Mouse (Mus musculus) spleen, postnatal 4 days (tissue): ENCODE data around the gene Phtf2.
"Not testable (repeated sequence)": the region's sequence is repeated elsewhere in the genome, so short reads cannot be mapped to it uniquely, and the experiment has no call there.

Experiments used
- DNase-seq, 2 experiments: peaks; one replicate each; pipeline ENCODE4 v3.0.0; 2022; ENCODE audit warnings: low spot score in 2 of 2

Gene Phtf2

DNA sequence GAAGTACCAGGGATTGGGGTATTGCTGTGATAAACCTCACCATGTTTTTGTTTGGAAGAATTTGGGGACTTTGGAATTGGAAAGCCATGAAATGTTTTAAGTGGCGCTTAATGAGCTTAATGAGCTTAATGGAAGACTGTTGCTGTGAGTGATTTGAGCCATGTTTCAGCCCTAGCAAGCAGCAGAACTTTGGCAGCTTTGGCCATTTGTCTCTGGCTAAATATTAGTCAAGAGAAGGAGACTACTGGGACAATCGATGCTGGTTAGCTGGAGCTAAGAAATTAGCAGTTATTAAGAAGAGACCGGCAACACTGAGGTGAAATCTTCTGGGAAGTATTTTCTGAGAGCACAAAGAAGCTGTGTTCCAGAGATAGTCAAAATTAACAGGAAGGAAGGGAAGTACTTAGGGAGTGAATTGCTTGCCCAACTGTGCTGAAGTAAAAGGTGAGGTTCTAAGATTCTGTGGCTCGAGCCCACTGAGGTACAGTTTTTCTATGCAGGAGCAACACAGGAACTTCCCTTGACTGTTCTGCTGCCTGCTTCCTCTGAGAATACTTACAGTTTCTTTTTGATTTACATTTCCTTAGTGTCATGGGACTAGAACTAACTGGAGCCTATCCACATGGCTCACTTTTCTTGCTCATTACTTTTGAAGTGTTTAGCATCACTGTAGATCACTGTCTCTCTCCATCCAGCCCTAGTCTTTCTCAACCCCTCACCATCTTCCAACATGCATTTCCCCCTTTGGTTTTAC lies 17.5 kb downstream of the Phtf2 start:
- no peak for DNase-seq

DNA sequence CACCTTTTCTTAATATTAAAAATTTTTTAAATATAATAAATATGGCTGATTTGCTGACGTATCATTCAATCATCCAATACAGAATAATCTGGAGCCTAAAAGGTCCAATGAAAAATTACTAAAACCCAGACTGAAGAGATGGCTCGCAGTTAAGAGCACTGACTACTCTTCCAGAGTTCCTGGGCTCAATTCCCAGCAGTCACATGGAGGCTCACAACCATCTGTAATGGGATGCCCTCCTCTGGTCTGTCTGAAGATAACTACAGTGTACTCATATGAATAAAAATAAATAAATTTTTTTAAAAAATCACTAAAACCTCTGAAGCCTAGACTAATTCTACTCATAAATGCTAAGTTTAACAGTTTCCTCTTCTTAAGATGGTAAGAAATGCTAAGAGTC lies 20.0 kb downstream of the Phtf2 start:
- no peak for DNase-seq

DNA sequence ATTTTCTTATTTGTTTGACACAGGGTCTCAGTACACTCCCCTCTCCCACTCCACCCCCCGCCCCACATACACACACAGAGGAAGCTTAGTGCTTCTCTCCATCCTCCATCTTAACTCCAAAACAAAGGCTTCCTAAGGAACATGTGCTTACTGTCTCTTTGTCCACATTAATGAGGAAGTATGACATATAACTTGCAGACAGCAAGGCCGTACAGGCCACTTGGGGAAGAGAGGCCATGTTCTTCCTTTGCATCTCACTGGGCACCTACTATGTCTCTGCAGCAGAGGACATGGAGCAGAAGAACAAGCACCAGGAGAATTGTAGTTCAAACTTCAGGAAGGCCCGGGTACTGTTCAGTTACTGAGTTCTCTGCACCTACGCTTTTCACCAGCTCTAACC lies 21.4 kb downstream of the Phtf2 start:
- no peak for DNase-seq

DNA sequence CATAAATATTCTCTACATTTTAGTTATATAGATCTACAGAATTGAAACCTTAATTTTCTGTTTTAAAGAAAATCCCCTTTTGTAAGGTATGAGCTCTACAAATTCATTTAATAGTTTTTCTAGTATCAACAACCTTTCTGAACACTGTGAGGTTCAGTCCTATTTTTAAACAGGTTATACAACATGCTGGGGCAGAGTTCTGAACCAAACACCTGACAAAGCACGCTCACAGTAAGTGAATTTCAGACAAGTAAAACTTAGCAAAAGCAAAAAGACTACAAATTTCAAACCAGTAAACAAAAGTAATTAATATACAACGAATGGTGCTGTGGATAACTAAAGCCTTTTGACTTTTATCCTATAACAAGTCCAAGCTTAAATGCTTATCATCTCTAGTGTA lies 23.5 kb downstream of the Phtf2 start:
- DNase-seq: no peak

DNA sequence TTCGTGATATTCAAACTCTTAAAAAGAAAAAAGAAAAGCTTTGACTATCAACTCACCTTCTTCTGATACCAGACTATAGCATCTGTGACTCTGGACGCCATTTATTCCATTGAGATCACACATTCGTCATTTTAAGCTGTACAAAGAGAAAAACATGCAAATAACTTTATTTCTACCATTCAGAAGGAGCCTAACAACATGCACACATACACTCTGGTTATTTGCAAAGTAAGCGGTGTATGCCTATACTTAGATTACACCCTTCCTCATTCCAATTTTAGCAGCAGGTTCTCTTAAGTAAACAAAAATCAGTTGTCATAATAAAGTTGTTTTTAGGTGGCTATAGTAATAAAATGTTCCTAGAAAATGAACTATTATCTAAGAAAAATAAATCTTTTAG lies 26.9 kb downstream of the Phtf2 start:
- DNase-seq: no peak

DNA sequence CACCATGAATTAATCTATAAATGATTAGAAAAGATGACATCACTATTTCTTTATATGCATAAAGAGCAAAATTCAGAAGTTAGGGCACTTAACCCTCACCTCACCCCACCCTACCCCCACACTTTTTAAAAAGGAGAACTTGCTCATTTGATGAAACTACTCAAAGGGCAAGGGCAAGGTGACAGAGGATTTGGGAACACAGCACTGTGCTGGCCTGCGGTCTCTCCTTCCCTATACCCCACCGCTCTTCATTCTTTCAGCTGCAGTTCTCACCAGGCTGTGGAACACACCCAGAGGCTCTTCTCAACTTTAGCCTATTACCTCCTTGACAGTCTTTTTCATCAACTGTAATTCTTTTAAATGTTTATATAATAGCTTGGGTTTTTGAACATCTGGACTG lies 34.9 kb downstream of the Phtf2 start:
- DNase-seq: no peak

DNA sequence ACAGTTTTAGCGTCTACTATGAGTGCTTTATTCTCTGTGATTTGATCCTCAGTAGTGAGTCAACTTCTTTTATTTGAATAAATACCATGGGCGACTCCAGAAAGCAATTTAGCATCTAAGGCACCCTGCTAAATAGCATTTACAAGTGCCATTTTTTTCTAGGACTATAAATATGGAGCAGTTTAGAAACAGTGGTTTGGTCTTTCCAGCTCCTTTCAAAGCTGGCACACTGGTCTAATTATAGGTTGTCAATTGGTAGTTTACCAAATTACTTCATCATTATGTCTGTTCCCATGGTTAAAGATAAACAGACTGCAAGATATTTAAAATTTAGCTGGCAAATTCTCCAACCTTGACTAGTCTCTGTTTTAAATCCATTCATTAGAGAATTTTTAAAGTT lies 38.1 kb downstream of the Phtf2 start:
- DNase-seq: no peak

DNA sequence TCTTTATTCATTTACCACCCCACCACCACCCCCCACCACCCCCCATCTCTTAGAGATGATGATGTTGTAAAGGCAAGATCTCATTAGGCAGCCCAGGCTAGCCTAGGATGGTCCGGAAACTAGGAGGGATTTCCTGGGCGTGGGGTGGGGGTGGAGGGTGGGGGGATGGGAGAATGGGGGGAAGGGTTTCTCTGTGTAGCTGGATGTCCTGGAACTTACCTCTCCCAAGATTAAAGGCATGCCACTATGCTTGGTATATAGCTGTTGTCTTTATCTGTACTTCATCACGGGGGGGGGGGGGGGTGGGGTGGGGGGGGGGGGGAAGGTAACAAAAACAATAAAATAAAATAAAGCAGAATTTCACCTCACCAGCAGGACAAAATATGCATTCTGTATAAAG lies 38.5 kb downstream of the Phtf2 start:
- no peak for DNase-seq

DNA sequence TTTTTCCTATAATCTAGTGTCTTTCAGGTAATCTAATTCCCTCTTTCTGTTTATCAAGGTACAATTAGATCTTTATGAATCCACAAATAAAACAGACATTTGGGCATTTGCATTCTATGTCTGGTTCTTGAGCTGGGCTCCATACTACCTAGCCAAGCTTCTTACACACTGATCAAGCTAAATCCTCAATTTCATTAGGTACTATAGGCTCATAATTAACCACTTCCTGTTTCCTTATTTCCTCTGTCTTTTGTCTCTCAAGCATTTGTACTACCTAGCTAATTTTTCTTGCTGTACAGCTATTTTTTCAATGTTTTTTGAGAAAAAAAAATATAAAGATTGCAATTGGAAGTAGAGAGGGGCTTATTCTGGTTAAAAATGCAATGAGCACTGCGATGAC lies 44.8 kb downstream of the Phtf2 start:
- no peak for DNase-seq

DNA sequence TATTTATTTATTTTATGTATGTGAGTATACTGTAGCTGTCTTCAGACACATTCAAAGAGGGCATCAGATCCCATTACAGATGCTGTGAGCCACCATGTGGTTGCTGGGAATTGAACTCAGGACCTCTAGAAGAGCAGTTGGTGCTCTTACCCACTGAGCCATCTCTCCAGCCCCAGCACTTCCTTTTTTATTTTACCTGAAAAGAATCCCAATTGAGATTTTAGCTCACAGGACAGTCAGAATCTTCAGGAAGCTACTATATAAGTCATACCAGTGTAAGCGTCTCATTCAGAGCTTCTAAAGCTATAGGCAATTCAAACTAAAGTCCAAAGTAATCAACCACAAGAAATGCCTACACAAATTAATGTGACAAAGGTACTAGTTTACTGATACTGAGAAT lies 47.5 kb downstream of the Phtf2 start:
- no peak for DNase-seq

DNA sequence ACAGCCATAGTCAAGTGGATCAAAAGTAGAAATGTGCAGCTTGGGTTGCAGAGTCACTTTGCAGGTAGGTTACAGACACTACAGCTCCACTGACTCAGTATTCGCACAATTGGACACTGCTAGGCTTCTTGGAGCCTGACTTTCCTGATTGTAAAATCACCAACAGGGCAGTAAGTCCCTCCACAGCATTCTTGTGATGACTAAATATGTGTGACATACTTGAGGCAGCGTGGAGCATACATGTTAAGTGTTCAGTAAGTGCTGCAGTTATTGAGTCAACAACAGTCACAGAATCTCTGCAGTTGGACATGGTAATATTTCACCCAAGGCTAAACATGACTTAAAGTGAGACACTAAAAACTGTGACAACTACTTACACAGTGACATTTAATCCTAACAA lies 50.5 kb downstream of the Phtf2 start:
- no peak for DNase-seq

DNA sequence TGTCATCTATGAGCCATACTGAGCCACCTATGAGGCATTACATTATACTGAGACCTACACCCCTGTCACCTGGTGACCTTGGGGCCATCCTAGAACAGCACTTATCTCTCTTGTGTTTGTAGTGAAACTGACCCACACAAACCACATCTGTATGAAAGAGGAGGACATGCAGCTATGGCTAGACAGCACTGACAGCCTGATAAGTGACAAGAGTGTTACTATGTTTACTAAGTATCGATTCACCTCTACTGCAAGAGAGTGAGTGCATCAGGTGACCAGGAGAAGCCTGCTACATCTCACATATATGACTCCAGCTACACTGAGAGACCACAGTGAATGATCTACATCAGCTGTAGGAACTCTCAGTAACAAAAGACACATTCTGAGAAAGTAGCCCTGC lies 51.2 kb downstream of the Phtf2 start:
- DNase-seq: no peak

DNA sequence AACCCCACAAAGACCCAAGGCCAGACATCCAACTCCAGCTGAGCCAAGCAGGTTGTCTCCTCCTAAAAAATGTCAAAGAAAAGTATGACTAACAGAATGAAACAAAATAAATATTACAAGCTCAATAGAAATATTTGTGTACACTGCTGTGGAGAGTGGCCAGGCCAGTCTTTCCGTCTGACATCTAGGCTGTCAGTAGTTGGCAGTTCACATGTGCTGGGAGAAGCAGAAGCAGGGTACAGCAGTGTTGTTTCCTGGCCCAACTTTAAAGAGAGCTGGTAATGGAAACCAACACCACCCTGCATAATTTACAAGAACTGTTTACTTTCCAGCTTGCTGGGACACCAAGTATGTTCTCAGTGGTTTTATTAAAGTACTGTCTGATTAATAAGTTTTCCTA lies 60.3 kb downstream of the Phtf2 start:
- no peak for DNase-seq

DNA sequence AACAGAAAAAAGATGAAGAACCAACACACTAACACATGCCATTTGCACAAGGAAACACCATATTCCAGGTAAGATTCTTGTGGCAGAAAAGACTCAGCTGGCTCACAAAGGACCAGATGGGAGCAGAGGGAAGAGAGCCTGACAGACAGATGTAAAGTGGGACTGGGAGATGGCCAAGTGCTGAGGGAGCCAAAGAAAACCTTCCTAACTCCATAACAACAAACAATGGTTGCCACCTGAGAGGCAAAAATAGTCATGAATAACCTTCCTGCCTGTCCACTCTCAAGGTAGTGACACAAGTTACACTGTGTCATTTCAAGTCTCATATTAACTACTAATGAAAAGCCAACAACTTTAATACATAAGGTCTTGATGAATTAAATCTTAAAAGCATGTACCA lies 60.8 kb downstream of the Phtf2 start:
- no peak for DNase-seq

DNA sequence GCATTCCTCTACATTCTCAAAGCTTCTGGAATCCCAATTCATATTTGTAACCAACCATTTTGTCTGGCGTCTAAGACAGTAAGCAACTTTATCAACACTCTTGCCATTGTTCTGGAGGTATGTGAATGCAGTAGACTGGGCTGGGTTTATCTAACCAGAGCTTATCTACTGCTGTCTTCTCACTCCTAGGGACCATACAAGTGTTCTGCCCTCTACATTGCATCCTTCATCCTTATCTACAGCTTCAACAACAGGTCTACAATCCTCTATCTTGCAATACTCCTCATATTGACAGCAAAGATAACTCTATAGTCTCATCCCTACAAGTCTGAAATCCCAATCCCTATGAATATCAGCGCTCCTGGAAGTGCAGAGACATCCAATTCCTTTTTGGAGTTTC lies 66.8 kb downstream of the Phtf2 start:
- DNase-seq: no peak

DNA sequence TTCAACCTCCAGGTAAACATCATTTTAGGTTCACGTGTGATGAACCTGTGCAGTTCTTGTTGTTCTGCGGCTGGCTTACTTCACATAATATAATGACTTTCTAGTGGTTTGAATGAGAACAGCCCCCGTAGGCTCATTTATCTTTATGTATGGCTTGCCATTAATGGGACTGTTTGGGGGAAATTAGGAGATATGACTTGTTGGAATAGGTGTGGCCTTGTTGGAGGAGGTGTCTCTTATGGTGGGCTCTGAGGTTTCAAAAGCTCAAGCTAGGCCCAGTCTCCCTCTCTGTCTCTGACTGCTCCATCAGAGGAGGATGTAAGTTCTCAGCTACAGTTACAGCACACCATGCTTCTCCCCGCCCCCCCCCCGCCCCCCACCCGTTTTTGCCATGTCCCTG lies 71.5 kb downstream of the Phtf2 start:
- no peak for DNase-seq

DNA sequence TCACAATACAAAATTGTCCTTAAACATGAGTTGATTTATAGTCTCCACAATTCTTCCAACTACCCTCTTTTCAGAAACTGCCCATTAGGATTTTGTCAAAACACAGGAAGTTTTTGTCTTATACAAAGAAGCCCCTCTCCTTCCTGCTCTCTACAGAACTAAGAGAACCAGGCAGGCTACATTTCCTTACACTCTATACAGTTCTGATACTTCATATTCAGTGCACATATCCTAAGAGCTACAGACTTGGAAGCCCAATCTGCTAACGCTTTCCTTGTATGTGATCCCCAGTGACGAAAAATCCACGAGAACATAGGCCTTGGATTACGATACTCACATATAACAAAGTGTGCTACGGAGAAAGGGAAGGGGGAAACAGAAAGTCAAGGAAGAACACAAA lies 86.0 kb downstream of the Phtf2 start:
- no peak for DNase-seq

DNA sequence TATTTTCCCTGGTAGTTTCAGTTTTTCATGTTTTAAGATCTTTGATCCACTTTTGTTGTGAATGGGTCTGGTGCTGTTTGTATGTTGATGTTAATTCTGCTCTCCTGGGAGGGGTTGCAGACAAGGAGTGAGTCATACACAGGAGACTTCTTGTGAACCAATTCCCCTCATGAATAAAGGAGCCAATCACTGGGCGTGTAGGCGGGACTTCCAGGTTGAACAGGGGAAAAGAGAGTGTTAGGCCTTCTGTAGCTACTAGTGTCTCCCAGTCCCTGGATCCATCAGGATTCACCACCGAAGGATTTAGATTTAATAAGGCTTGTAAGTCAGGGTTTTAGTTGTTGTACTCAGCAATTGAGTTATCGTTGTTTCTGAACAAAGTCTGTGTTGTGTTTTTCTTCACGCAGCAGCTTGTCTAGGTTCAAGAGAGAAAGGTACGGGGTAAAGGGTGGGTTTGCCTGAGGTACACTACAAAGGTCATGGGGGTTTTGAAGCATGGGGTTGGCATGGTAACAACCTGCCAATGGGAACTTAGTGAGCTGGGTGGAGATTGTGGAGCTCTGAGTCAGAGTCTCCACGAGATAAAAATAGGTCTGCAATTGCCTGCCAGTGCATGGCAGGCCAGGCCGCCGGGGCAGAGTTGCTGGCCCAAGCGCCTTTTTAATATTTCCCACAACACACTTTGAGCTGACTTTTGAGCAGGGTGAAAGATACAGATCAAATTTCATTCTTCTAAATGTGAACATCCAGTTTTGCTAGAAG lies 90.0 kb downstream of the Phtf2 start:
- DNase-seq: no peak

DNA sequence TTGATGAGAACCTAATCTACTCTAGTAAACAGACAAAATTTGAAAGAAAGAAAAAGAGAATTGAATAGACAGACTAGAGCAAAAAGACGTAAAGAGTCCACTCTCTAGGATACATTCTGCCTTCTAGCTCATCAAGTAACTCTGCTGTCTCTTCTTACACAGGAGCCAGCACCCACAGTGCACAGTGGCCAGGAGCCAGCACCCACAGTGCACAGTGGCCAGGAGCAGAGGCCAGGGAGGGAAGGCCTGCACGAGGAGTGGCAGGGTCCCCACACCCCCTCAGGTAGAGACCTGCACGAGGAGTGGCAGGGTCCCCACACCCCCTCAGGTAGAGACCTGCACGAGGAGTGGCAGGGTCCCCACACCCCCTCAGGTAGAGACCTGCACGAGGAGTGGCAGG lies 95.5 kb downstream of the Phtf2 start:
- DNase-seq: not testable (repeated sequence)

DNA sequence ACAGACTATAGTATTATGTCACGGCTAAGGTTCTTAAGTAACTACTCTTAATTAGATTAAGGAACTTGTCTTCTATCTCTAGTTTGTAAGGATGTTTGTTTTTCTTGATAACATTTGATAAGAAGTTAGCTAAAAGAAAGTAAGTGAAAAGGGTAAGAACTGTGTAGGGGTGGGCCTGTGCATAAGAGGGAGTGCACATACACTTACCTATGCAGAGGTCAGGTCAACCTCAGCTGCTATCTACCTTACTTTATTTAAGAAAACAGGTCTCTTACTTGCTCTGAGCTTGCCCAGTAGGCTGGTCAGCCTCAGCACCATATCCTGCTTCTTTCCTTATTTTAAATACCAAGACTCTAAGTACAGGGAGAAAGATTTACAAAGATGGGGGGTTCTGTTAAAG lies 100.8 kb downstream of the Phtf2 start:
- DNase-seq: no peak

DNA sequence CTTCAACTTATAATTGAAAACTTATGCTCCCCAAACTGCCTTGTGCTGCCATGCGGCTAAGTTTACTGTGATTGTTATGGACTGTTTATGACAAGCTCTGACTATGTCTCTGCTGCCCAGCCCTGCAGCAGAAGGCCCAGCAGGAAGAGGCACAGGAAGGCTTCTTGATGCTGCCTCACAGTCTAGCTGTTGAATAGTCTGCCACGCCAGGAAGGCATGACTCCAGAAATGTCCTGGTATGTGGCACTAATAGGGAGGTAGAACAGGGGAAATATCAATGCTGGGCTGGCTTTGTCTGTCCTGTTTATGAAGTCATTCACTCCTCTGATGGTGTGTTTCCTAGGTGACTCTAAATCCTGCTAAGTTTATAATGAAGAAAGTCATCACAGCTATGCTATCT lies 102.7 kb downstream of the Phtf2 start:
- DNase-seq: no peak

DNA sequence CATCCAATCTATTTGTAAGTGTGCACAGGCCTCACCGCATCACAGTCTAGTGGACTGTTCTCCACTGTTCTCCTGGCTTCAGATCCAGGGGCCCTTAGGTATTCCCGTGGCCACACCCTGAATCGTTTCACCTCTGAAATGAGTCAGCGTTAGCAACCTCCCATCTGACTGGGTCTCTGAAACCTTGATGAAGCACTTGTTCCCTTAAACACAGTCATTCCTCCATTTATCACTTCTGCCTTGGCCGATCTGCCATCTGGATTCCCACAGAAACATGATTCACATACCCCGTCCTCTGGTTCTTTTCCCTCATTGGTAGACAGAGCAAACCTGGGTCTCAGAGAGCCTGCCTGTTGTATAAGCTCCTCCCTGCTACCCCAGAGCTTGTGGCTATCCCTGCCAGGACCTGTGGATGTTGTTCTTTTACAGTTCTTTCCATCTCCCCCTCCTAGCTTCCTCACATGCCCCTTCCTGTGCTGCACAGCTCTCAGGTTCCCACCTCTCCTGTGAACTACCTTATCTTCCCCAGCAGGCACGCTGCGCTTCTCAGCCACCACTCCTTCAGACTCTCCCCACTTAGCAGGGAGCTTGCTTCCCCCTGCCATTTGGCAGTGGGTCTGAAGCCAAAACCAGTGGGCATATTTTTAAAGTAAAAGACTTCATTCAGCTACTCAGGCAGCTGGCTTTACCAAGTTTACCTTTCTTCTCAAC lies 103.5 kb downstream of the Phtf2 start:
- no peak for DNase-seq

DNA sequence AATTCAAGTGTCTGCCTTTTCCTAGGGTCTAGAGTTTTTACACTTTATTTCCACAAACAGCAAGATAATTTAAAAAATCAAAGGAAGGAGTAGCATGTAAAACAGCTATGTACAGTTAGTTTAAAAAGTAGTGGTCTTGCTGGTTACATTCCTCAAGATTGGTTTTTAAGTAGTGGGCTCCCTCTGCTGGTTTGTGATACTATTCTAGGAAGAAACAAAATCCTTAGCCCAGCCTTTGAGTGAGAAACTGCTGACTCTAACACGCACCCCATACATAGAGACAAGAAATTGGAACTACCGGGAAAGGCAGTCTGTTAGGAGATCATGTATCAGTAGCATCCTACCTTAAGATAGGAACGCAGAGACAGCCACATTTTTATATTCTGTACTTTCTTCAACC lies 108.6 kb downstream of the Phtf2 start:
- DNase-seq: no peak
